Mouse (Mus musculus): ENCODE results near the gene Lgi1.

The Lgi1 gene

GRCm38 (mm10) chr19:38263829-38264504, 369 bp upstream of the Lgi1 start:
- DNase-seq = peak; percentile 85

- no peak for DNase-seq
These were observed 1.4 kb downstream of the Lgi1 start for GRCm38 (mm10) chr19:38265767-38266166.

GRCm38 (mm10) chr19:38267469-38267868, 3.1 kb downstream of the Lgi1 start:
- DNase-seq = no peak

- no peak for DNase-seq
These were observed 6.7 kb downstream of the Lgi1 start for GRCm38 (mm10) chr19:38271071-38271470.

GRCm38 (mm10) chr19:38273820-38274219, 9.5 kb downstream of the Lgi1 start:
- no peak for DNase-seq

- DNase-seq = no peak
These were observed 10.5 kb downstream of the Lgi1 start for GRCm38 (mm10) chr19:38274747-38275421.

- no peak for DNase-seq
These were observed 11.9 kb downstream of the Lgi1 start for GRCm38 (mm10) chr19:38276226-38276625.

GRCm38 (mm10) chr19:38280242-38280641, 15.9 kb downstream of the Lgi1 start:
- DNase-seq = no peak

GRCm38 (mm10) chr19:38282407-38282806, 18.1 kb downstream of the Lgi1 start:
- DNase-seq = no peak

- DNase-seq = no peak
These were observed 24.2 kb downstream of the Lgi1 start for GRCm38 (mm10) chr19:38288556-38288955.

GRCm38 (mm10) chr19:38291432-38291831, 27.1 kb downstream of the Lgi1 start:
- DNase-seq = peak; percentile 81

GRCm38 (mm10) chr19:38298018-38298626, 33.8 kb downstream of the Lgi1 start:
- DNase-seq = no peak

- DNase-seq = no peak
These were observed 43.8 kb downstream of the Lgi1 start for GRCm38 (mm10) chr19:38308116-38308515.

- no peak for DNase-seq
These were observed 50.8 kb downstream of the Lgi1 start for GRCm38 (mm10) chr19:38315099-38315498.

GRCm38 (mm10) chr19:38316602-38317313, 52.4 kb downstream of the Lgi1 start:
- no peak for DNase-seq

GRCm38 (mm10) chr19:38318308-38318707, 54.0 kb downstream of the Lgi1 start:
- DNase-seq = no peak

GRCm38 (mm10) chr19:38319168-38319567, 54.8 kb downstream of the Lgi1 start:
- DNase-seq = no peak

- DNase-seq = no peak
These were observed 56.4 kb downstream of the Lgi1 start for GRCm38 (mm10) chr19:38320651-38321188.

GRCm38 (mm10) chr19:38323726-38324125, 59.4 kb downstream of the Lgi1 start:
- DNase-seq = no peak

- no peak for DNase-seq
These were observed 60.1 kb downstream of the Lgi1 start for GRCm38 (mm10) chr19:38324147-38325028.

- no peak for DNase-seq
These were observed 60.7 kb downstream of the Lgi1 start for GRCm38 (mm10) chr19:38325029-38325398.

- DNase-seq = no peak
These were observed 61.5 kb downstream of the Lgi1 start for GRCm38 (mm10) chr19:38325854-38326253.

Data from right cerebral cortex, adult 18-20 months (tissue).